Mouse (Mus musculus) small intestine, adult 2 months (tissue): ENCODE measurements at regions not wholly inside any gene's neighbourhood (a gene's known extent, or its start where the extent isn't known, plus 50 kb on each side); places are given as distances from the start of the nearest gene placed in this dataset.

Source experiments
- H3K27ac ChIP-seq: fragments of 200-500 bp; 2 replicates; pipeline ENCODE4 v1.5.1; 2012; ENCODE audit warnings: low read depth, low read length, control low read depth, inconsistent platforms; ENCODE audit not compliant: insufficient read depth
- H3K27me3 ChIP-seq: fragments of 200-500 bp; 2 replicates; pipeline ENCODE4 v1.6.1; 2012; ENCODE audit warnings: mild to moderate bottlenecking, moderate library complexity, low read length, inconsistent platforms; ENCODE audit not compliant: control insufficient read depth, insufficient read depth
- H3K36me3 ChIP-seq: fragments of 200-500 bp; 2 replicates; pipeline ENCODE4 v1.6.1; 2012; ENCODE audit warnings: mild to moderate bottlenecking, low read length, control low read depth, inconsistent platforms; ENCODE audit not compliant: control insufficient read depth, insufficient read depth
- H3K4me1 ChIP-seq: fragments of 200-500 bp; 2 replicates; pipeline ENCODE4 v1.6.1; 2012; ENCODE audit warnings: low read length, inconsistent platforms, mixed read lengths; ENCODE audit not compliant: control insufficient read depth, insufficient read depth, insufficient read length
- H3K4me3 ChIP-seq: fragments of 200-500 bp; 2 replicates; pipeline ENCODE4 v1.5.1; 2012; ENCODE audit warnings: low read depth, mild to moderate bottlenecking, control low read depth, inconsistent platforms, low read length, moderate library complexity
- CTCF ChIP-seq: fragments of 200-500 bp; IDR thresholded peaks from 2 replicates; pipeline ENCODE4 v1.5.1; 2012; ENCODE audit warnings: low read depth, mild to moderate bottlenecking, control low read depth, inconsistent platforms, low read length, moderate library complexity, mixed read lengths; ENCODE audit not compliant: insufficient replicate concordance, insufficient read length; ENCODE audit errors: extremely low read depth
- POLR2A ChIP-seq: fragments of 200-500 bp; IDR thresholded peaks from 2 replicates; pipeline ENCODE4 v1.6.1; 2012; ENCODE audit warnings: low read depth, mild to moderate bottlenecking, control low read depth, inconsistent platforms, low read length, moderate library complexity
- WGBS: fragments of 180-500 bp; shearing (Covaris S2); methylation state at CpG from one replicate; pipeline ENCODE4 v1.1.7; 2018; 5-methylcytosine and 5-hydroxymethylcytosine counted together

- Histone ChIP-seq H3K27ac (no peak overlapping the region), H3K36me3 (no peaks in the 10 kb centered on the region), H3K27me3 (no peaks in the 10 kb centered on the region), H3K4me3 (no peak overlapping the region), H3K4me1 (no peaks in the 10 kb centered on the region)
- TF ChIP-seq CTCF (no peak), POLR2A (no peak)
- WGBS: 81% methylated on average over 1 of the region's 1 CpGs
Observed at GRCm38 (mm10) chr8:74293621-74294020, 579.4 kb upstream of the Isx start.

GRCm38 (mm10) chr8:74297698-74298097, 575.3 kb upstream of the Isx start:
- no peak overlapping the region for H3K27ac ChIP-seq
- H3K36me3 ChIP-seq: no peaks in the 10 kb centered on the region
- TF ChIP-seq CTCF: no peak
- TF ChIP-seq POLR2A: no peak
- H3K27me3 ChIP-seq: no peaks in the 10 kb centered on the region
- H3K4me1 ChIP-seq: no peaks in the 10 kb centered on the region
- 82% methylated on average over 1 of the region's 1 CpGs for WGBS
- no peak overlapping the region for H3K4me3 ChIP-seq

GRCm38 (mm10) chr8:74309810-74310209, 563.2 kb upstream of the Isx start:
- no peak for TF ChIP-seq POLR2A
- no peak for TF ChIP-seq CTCF
- 55% methylated on average over 2 of the region's 2 CpGs for WGBS
- Histone ChIP-seq H3K4me1 (no peaks in the 10 kb centered on the region), H3K36me3 (no peaks in the 10 kb centered on the region), H3K27ac (no peak overlapping the region), H3K27me3 (no peaks in the 10 kb centered on the region; the same call in 1 of the 2 replicates), H3K4me3 (no peak overlapping the region)

- no peak for TF ChIP-seq CTCF
- no peak for TF ChIP-seq POLR2A
- 20% methylated on average over 1 of the region's 1 CpGs for WGBS
- peaks cover 5% of the 10 kb centered on the region; the same call in 1 of the 2 replicates for H3K4me1 ChIP-seq
- H3K27me3 ChIP-seq: no peaks in the 10 kb centered on the region
- H3K4me3 ChIP-seq: no peak overlapping the region
- peak overlapping the region; percentile 94 for H3K27ac ChIP-seq
- no peaks in the 10 kb centered on the region for H3K36me3 ChIP-seq
Observed at GRCm38 (mm10) chr8:74315382-74315781, 557.6 kb upstream of the Isx start.

GRCm38 (mm10) chr8:74327521-74327920, 545.5 kb upstream of the Isx start:
- Histone ChIP-seq H3K4me3 (no peak overlapping the region), H3K27ac (no peak overlapping the region), H3K4me1 (no peaks in the 10 kb centered on the region), H3K36me3 (no peaks in the 10 kb centered on the region), H3K27me3 (no peaks in the 10 kb centered on the region)
- no peak for TF ChIP-seq POLR2A

- H3K36me3 ChIP-seq: no peaks in the 10 kb centered on the region
- TF ChIP-seq CTCF: no peak
- no peak for TF ChIP-seq POLR2A
- 73% methylated on average over 1 of the region's 1 CpGs for WGBS
- H3K4me3 ChIP-seq: no peak overlapping the region
- no peak overlapping the region for H3K27ac ChIP-seq
- H3K4me1 ChIP-seq: no peaks in the 10 kb centered on the region
- no peaks in the 10 kb centered on the region for H3K27me3 ChIP-seq
Observed at GRCm38 (mm10) chr8:74344010-74344409, 529.0 kb upstream of the Isx start.
